Mouse (Mus musculus): Measurements from ENCODE around the gene Kcnk4. TPM values are rescaled to one million over a fixed set of nuclear protein-coding genes. Genes with fewer than 3 reads are reported as not detected.

The Kcnk4 gene
- total RNA-seq (2012; rRNA removed) = 0.21 TPM in 1 of 2 replicates, not detected in the other
- total RNA-seq (2014; rRNA removed) = not detected in 2 replicates
- 0.80 TPM in 1 of 2 replicates, not detected in the other for polyA plus RNA-seq (2012; ENCODE audit: insufficient read length, low read depth)

DNA sequence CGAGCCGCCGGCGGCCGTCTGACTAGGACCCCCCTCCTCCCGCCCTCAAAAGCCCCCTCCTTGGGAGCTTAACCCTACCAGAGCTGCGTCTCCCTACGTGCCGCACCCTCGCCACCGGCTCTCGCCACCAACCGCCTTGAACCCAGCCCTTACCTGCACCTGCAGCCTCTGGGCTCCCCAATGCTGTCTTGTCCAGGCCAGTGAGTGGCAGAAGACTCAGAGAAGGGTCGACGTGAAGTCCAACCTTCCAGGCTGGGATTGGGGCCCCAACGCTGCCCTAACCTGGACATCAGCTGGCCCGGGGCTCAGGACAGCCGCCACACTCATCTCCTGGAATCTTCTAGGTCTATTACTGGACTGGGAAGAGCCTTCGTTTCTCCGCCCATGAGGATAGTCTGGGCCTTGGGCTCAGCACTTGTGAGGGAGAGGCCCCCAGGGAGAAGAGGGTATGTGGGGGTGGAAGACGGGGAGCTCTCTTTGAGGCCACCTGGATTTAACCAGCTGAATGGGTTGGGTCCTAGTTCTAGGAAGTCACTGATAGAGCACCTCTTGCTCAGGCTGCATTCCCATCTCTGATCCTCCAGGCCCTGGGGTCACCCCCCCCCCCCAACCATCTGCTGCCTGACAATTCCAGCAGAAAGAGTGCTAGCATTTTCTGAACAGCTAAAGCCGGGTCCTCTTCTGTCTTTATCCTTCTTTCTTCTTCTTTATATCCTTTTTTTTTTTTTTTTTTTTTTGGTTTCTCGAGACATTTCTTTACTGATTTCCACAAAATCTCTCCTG is at the start of gene Kcnk4:
Gene Kcnk4, minus strand, starts transcription at position 321 of the 783 bp plus-strand sequence.
- Histone ChIP-seq H3K79me2 (replicated peaks; ENCODE audit: control insufficient read depth, extremely low read depth, insufficient read depth, poor library complexity, severe bottlenecking) (no peaks in the 10 kb centered on the region), H3K27me3 (replicated peaks) (no peaks in the 10 kb centered on the region), H3K27ac (ENCODE audit: insufficient read depth, low read depth) (no peak within 1 kb of the TSS), H3K36me3 (replicated peaks in 1 of 2; ENCODE audit: control insufficient read depth in 1 of 2, insufficient read depth in 1 of 2, low read length in 1 of 2) (peaks cover 0 to 11% of the 10 kb centered on the region in 2 experiments), H3K4me1 (ENCODE audit: control insufficient read depth in 1 of 2, insufficient read depth in 2 of 2) (peaks cover 0 to 4% of the 10 kb centered on the region in 2 experiments; a peak in 2 of 4 replicates), H3K9ac (ENCODE audit: insufficient read depth, low read depth) (no peak within 1 kb of the TSS), H3K9me3 (replicated peaks; ENCODE audit: low read length) (no peaks in the 10 kb centered on the region), H3K4me3 (replicated peaks in 1 of 3; ENCODE audit: low read depth in 2 of 3, low read length in 2 of 3, poor library complexity in 1 of 3) (no peak within 1 kb of the TSS), H3K4me2 (ENCODE audit: insufficient read depth, low read depth, poor library complexity, severe bottlenecking) (no peak within 1 kb of the TSS)
- in situ Hi-C loops (cut with MboI; ENCODE audit: low pct_ligation_motif_present, low pct_unique_long_range_greater_than_20kb, low sequenced_read_pairs) = no loop called here
- dilution Hi-C loops (cut with MboI; ENCODE audit: extremely low pct_ligation_motif_present, extremely low pct_unique_long_range_greater_than_20kb, low sequenced_read_pairs) = no loop called here
- TF ChIP-seq CTCF (conservative IDR thresholded peaks at IDR 0.05 in 1 of 2, IDR thresholded peaks at IDR 0.05 in 1 of 2; ENCODE audit: low read depth in 2 of 2, low read length in 2 of 2) (no peak), USF2 (conservative IDR thresholded peaks at IDR 0.05; ENCODE audit: low read depth, low read length) (no peak), SIN3A (IDR thresholded peaks at IDR 0.05; ENCODE audit: low read length) (no peak), KAT2A (IDR thresholded peaks at IDR 0.05; ENCODE audit: insufficient replicate concordance, low read length) (no peak), ZKSCAN1 (IDR thresholded peaks at IDR 0.05; ENCODE audit: borderline replicate concordance, low read depth, low read length) (no peak), IRF4 (IDR thresholded peaks at IDR 0.05; ENCODE audit: low read depth, low read length) (no peak), ZMIZ1 (IDR thresholded peaks at IDR 0.05; ENCODE audit: low read depth, low read length) (no peak), PAX5 (IDR thresholded peaks at IDR 0.05; ENCODE audit: low read length) (no peak), SMC3 (IDR thresholded peaks at IDR 0.05; ENCODE audit: low read depth, low read length) (no peak), JUN (IDR thresholded peaks at IDR 0.05; ENCODE audit: insufficient read depth, low read depth, low read length) (no peak), MAZ (IDR thresholded peaks at IDR 0.05; ENCODE audit: low read depth, low read length) (no peak), MXI1 (IDR thresholded peaks at IDR 0.05; ENCODE audit: low read depth, low read length) (no peak), CHD2 (IDR thresholded peaks at IDR 0.05; ENCODE audit: low read length) (no peak), USF1 (IDR thresholded peaks at IDR 0.05; ENCODE audit: low read depth, low read length) (no peak), ZNF384 (IDR thresholded peaks at IDR 0.05; ENCODE audit: low read depth, low read length) (no peak), UBTF (IDR thresholded peaks at IDR 0.05; ENCODE audit: low read depth, low read length) (no peak), RCOR1 (conservative IDR thresholded peaks at IDR 0.05; ENCODE audit: low read depth, low read length) (no peak)
- DNase-seq (ENCODE audit: extremely low read depth) = no peak

DNA sequence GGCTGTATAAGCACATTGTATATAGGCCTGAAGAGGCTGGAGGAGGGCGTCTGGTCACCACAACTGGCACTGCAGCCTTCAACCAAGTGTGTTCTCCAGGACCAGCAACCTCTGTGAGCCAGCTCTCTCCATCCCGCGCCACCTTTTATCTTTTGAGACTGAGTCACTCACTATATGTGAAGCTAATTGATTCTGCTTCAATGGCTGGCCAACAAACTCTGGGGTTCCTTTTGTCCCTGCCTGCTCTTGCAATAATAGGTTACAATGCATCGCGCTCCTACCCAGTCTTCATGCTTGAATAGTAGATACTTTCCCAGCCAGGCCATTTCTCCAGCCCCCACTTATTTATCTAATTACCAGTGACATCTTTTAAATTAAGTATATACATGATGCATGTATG is 49.3 kb upstream of the Kcnk4 start:
- Histone ChIP-seq H3K79me2 (replicated peaks; ENCODE audit: control insufficient read depth, extremely low read depth, insufficient read depth, poor library complexity, severe bottlenecking) (peaks cover 2% of the 10 kb centered on the region; the same call in 1 of the 2 replicates), H3K4me3 (replicated peaks in 1 of 3; ENCODE audit: low read depth in 2 of 3, low read length in 2 of 3, poor library complexity in 1 of 3) (no peak overlapping the region), H3K9me3 (replicated peaks; ENCODE audit: low read length) (no peaks in the 10 kb centered on the region), H3K4me1 (ENCODE audit: control insufficient read depth in 1 of 2, insufficient read depth in 2 of 2) (peaks cover 12 to 39% of the 10 kb centered on the region in 2 experiments), H3K27me3 (replicated peaks) (no peaks in the 10 kb centered on the region), H3K27ac (ENCODE audit: insufficient read depth, low read depth) (no peak overlapping the region), H3K9ac (ENCODE audit: insufficient read depth, low read depth) (no peak overlapping the region), H3K36me3 (replicated peaks in 1 of 2; ENCODE audit: control insufficient read depth in 1 of 2, insufficient read depth in 1 of 2, low read length in 1 of 2) (peaks cover 15 to 45% of the 10 kb centered on the region in 2 experiments), H3K4me2 (ENCODE audit: insufficient read depth, low read depth, poor library complexity, severe bottlenecking) (no peak overlapping the region)
- dilution Hi-C loops (cut with MboI; ENCODE audit: extremely low pct_ligation_motif_present, extremely low pct_unique_long_range_greater_than_20kb, low sequenced_read_pairs) = no loop called here
- DNase-seq (ENCODE audit: extremely low read depth) = no peak
- in situ Hi-C loops (cut with MboI; ENCODE audit: low pct_ligation_motif_present, low pct_unique_long_range_greater_than_20kb, low sequenced_read_pairs) = no loop called here
- TF ChIP-seq JUND (conservative IDR thresholded peaks at IDR 0.05; ENCODE audit: low read depth, low read length) = no peak
- no peak for TF ChIP-seq ETS1 (conservative IDR thresholded peaks at IDR 0.05; ENCODE audit: low read depth, low read length)
- TF ChIP-seq SMC3 (IDR thresholded peaks at IDR 0.05; ENCODE audit: low read depth, low read length) = no peak
- no peak for TF ChIP-seq IRF4 (IDR thresholded peaks at IDR 0.05; ENCODE audit: low read depth, low read length)
- no peak for TF ChIP-seq USF2 (conservative IDR thresholded peaks at IDR 0.05; ENCODE audit: low read depth, low read length)
- TF ChIP-seq TBP (conservative IDR thresholded peaks at IDR 0.05; ENCODE audit: low read depth, low read length) = no peak
- TF ChIP-seq MEF2A (IDR thresholded peaks at IDR 0.05; ENCODE audit: borderline replicate concordance, low read depth, low read length) = no peak
- TF ChIP-seq CHD1 (IDR thresholded peaks at IDR 0.05; ENCODE audit: low read depth, low read length) = no peak
- no peak for TF ChIP-seq GABPA (IDR thresholded peaks at IDR 0.05; ENCODE audit: insufficient replicate concordance, low read depth, low read length)
- no peak for TF ChIP-seq JUN (IDR thresholded peaks at IDR 0.05; ENCODE audit: insufficient read depth, low read depth, low read length)
- no peak for TF ChIP-seq POLR2A (IDR thresholded peaks at IDR 0.05; ENCODE audit: low read depth, low read length)
- no peak for TF ChIP-seq CHD2 (IDR thresholded peaks at IDR 0.05; ENCODE audit: low read length)
- TF ChIP-seq ELF1 (IDR thresholded peaks at IDR 0.05; ENCODE audit: low read depth, low read length) = no peak
- no peak for TF ChIP-seq USF1 (IDR thresholded peaks at IDR 0.05; ENCODE audit: low read depth, low read length)
- TF ChIP-seq CTCF (conservative IDR thresholded peaks at IDR 0.05 in 1 of 2, IDR thresholded peaks at IDR 0.05 in 1 of 2; ENCODE audit: low read depth in 2 of 2, low read length in 2 of 2) = no peak
- no peak for TF ChIP-seq POLR2AphosphoS2 (IDR thresholded peaks at IDR 0.05; ENCODE audit: low read depth, low read length)
- TF ChIP-seq E2F4 (IDR thresholded peaks at IDR 0.05; ENCODE audit: insufficient replicate concordance, low read depth, low read length) = no peak
- TF ChIP-seq MXI1 (IDR thresholded peaks at IDR 0.05; ENCODE audit: low read depth, low read length) = no peak
- TF ChIP-seq ZKSCAN1 (IDR thresholded peaks at IDR 0.05; ENCODE audit: borderline replicate concordance, low read depth, low read length) = no peak
- no peak for TF ChIP-seq ZMIZ1 (IDR thresholded peaks at IDR 0.05; ENCODE audit: low read depth, low read length)

Data from CH12.LX (cell line).